Mouse (Mus musculus) heart, adult 11 months (tissue): ENCODE results near the gene Lce1a2.
A peak's percentile ranks its signal among the peaks of the same experiment; 100 is the strongest.

Source experiments
- DNase-seq: peaks from one replicate; pipeline ENCODE4 v3.0.0; 2022

The Lce1a2 gene

DNA sequence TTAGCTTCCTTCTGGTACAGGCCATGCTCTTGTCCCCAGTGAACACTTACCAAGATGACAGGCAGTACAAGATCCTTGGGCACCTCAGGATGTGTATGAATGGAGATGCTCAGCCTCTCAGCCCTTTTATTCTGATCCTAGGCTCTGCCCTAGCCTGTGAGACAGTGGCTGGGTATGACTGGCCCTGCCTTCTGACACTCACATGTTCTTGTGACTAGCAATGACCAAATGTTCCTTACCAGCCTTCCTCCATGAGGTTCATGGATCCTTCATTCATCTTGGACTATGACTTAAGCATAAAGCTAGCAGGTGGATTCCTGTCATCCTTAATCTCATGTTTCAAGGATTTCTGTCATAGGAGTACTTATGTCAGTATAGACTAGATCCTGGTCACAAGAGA, at the start of gene Lce1a2:
Lce1a2 (minus strand) TSS at position 101 of the 400 bp plus-strand sequence.
- no peak for DNase-seq

DNA sequence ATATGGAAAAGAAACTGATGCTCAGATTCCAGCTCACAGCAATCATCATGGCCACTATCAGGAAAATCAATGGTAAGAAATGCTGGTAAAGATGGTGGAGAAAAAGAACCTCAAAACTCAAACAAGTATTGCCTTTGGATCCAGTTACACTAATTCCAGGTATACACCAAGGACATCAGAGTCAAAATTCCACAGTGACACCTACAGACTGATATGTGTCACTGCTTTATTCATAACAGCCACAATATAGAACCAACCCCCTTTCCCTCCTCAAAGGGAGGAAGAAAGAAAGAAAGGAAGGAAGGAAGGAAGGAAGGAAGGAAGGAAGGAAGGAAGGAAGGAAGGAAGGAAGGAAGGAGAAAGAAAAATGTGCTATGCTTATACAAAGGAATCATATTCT, 45.0 kb upstream of the Lce1a2 start:
- DNase-seq = no peak

GRCm38 (mm10) chr3:92708974-92709373, 38.9 kb upstream of the Lce1a2 start, which contains the start of gene Lce1e:
Gene Lce1e (minus strand): TSS chr3:92709074.
- no peak for DNase-seq

DNA sequence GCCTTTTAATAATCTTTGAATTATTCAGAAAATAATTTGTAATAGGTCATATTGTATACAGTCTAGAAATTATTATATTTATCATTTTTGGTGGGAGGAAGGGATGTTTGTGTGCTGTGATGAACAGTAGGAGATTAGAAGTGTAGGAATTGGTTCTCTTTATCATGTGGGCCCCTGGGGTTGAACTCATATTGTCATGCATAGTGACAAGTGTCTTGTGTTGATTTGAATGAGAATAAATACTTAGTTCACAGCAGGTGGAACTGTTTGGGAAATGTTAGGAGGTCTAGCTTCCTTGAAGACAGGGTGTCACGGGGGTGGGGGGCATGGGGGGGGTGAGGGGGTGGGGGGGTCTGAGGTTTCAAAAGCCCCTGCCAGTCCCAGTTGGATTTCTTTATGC, 24.5 kb upstream of the Lce1a2 start:
- DNase-seq = no peak

- DNase-seq = no peak
Measured at GRCm38 (mm10) chr3:92691688-92692087, 21.6 kb upstream of the Lce1a2 start.

DNA sequence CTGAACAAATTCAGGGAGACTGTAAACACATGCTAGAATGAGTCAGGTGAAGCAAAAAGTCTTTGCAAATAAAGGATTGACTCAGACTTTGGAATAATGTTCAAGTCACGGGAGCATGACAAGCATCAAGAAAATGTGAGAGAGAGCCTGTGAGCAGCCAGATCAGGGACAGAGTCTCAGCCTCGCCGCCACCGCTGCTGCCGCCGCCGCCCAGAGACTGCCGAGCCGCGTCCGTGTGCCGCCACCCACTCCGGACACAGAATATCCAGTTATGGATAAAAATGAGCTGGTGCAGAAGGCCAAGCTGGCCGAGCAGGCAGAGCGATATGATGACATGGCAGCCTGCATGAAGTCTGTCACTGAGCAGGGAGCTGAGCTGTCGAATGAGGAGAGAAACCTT, 19.0 kb upstream of the Lce1a2 start:
- peak; percentile 90 for DNase-seq

- no peak for DNase-seq
Measured at GRCm38 (mm10) chr3:92687110-92687509, 17.0 kb upstream of the Lce1a2 start, which contains the start of gene Lce1d. Gene Lce1d (minus strand): TSS chr3:92687210.

GRCm38 (mm10) chr3:92678947-92679346, 8.8 kb upstream of the Lce1a2 start, which contains the start of gene Lce1c:
Gene Lce1c (plus strand): TSS chr3:92679247.
- no peak for DNase-seq

DNA sequence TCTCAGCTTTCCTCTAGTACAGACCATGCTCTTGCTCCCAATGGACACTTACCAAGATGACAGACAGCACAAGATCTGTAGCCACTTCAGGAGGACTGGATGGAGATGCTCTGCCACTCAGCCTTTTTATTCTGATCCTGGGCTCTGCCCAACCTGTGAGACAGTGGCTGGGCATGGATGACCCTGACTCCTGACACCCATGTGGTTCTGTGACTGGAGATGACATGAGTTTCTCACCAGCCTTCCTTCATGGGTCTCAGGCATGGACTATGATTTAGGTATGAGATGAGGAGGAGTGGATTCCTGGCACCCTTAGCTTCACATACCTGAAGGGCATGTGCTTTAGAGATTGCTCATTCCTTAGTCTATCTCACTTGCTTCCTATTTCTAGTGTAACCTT, 13.3 kb downstream of the Lce1a2 start, which contains the start of gene Lce1b:
Lce1b (minus strand) TSS at position 101 of the 400 bp plus-strand sequence.
- DNase-seq = no peak

DNA sequence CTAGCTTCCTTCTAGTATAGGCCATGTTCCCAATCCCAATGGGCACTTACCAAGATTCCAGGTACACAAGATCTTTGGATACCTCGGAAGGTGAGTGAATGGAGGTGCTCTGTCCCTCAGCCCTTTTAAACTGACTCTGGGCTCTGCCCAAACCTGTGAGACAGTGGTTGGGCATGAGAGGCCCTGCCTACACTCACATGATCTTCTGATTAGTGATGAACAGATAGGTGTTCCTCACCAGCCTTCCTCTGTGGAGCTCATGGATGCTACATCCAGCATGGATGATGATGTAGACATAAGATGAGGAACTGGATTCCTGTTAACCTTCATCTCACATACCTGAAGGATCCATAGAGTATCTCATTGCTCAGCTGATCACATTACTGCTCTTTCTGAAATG, 21.9 kb downstream of the Lce1a2 start, which contains the start of gene Lce1a1:
Lce1a1 (minus strand) TSS at position 101 of the 400 bp plus-strand sequence.
- no peak for DNase-seq

- DNase-seq = no peak
Measured at GRCm38 (mm10) chr3:92639854-92640253, 30.3 kb downstream of the Lce1a2 start.

DNA sequence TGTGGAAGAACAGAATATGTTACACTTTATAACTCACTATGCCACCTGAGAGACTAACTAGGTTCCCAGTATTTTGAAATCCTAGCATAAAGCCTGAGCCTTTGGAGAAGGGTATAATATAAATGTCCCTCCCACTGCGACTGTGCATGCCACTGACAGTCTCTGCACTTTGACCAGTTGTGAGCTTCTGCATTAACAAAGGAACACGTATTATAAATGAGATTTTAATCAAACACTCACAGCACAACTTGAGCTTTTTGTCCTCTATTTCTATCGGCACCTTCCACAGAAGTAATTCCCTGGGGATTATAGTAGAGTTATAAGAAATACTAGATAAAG, 31.5 kb downstream of the Lce1a2 start:
- no peak for DNase-seq

DNA sequence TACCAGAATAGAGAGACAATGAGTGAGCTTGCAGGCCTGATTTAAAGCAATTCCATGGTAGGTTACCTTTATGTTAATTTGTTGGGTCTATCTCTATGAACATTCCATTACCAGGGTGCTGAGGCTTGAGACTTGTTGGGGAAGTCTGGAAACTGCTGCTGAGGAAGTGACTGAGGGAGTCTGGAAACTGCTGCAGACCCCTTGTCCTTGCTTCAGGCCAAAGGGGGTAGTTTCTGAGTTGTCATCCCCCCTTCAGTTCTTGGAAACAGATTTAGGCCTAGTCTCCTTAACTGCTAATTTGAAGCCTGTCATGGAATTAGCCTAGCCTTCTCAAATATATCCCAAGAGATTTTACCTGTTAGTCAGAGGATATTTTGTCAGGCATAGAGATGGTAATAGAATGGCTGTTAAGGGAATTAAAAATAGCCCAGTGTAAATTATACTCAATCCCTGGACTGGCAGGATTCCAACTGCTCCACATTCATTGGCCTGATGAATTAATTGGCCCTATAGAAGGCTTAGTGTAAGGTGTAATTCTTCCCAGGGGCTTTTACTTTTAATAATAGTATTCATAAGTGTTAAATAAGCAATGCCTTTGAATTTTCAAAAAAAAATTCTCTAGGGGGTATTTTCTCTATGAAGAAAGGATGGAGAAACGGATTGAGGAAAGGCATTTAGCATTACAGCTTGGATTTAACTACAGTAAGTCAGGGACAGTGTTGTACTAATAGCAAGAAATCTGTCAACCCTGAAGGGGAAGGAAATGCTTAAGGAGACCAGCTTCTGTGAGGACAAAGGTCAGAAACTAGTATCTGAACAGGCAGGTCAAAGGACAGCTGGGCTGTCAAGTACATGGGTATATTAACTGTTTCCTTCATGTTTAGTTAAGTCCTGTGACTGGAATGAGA, 32.1 kb downstream of the Lce1a2 start:
- DNase-seq = no peak

GRCm38 (mm10) chr3:92621560-92621959, 48.6 kb downstream of the Lce1a2 start, which contains the start of gene Lce6a:
Gene Lce6a (minus strand): TSS chr3:92621660.
- DNase-seq = no peak
